Mouse (Mus musculus) liver, adult 2 months (tissue): ENCODE measurements at regions not wholly inside any gene's neighbourhood (a gene's known extent, or its start where the extent isn't known, plus 50 kb on each side); places are given as distances from the start of the nearest gene placed in this dataset.

Source experiments
- DNase-seq: peaks from one replicate; pipeline ENCODE4 v3.0.0-alpha.2; 2011; ENCODE audit warnings: low read depth, low spot score; ENCODE audit errors: extremely low read depth
- H3K27ac ChIP-seq: fragments of 200-500 bp; replicated peaks from 2 replicates; pipeline ENCODE4 v1.5.1; 2012; ENCODE audit warnings: low read depth, mild to moderate bottlenecking, control low read depth, inconsistent platforms, low read length; ENCODE audit not compliant: insufficient read depth
- H3K27me3 ChIP-seq: fragments of 200-500 bp; 2 replicates; pipeline ENCODE4 v1.6.1; 2012; ENCODE audit warnings: mild to moderate bottlenecking, moderate library complexity, low read length, inconsistent platforms; ENCODE audit not compliant: control insufficient read depth, insufficient read depth
- H3K36me3 ChIP-seq: fragments of 200-500 bp; 2 replicates; pipeline ENCODE4 v1.6.1; 2012; ENCODE audit warnings: low read length, inconsistent platforms; ENCODE audit not compliant: control insufficient read depth, insufficient read depth
- H3K4me1 ChIP-seq: fragments of 200-500 bp; 2 replicates; pipeline ENCODE4 v1.6.1; 2011; ENCODE audit warnings: low read length; ENCODE audit not compliant: control insufficient read depth, insufficient read depth
- H3K4me3 ChIP-seq: fragments of 200-500 bp; 2 replicates; pipeline ENCODE4 v1.5.1; 2011; ENCODE audit warnings: low read depth, mild to moderate bottlenecking, control low read depth, low read length, moderate library complexity; ENCODE audit not compliant: insufficient read depth
- H3K79me2 ChIP-seq: fragments of 200-500 bp; 2 replicates; pipeline ENCODE4 v1.6.1; 2012; ENCODE audit warnings: inconsistent platforms, mild to moderate bottlenecking, low read length, moderate library complexity; ENCODE audit not compliant: control insufficient read depth, insufficient read depth
- H3K9ac ChIP-seq: fragments of 200-500 bp; 2 replicates; pipeline ENCODE4 v1.6.1; 2012; ENCODE audit warnings: low read depth, mild to moderate bottlenecking, control low read depth, inconsistent platforms, low read length
- CTCF ChIP-seq: fragments of 200-500 bp; IDR thresholded peaks from 2 replicates; pipeline ENCODE4 v1.5.1; 2011; ENCODE audit warnings: low read depth, low read length, control low read depth
- POLR2A ChIP-seq: fragments of 200-500 bp; IDR thresholded peaks from 2 replicates; pipeline ENCODE4 v1.6.1; 2011; ENCODE audit warnings: low read length, control low read depth; ENCODE audit not compliant: insufficient read depth; ENCODE audit errors: extremely low read depth
- WGBS: fragments of 180-500 bp; shearing (Covaris S2); methylation state at CpG from one replicate; pipeline ENCODE4 v1.1.7; 2018; 5-methylcytosine and 5-hydroxymethylcytosine counted together

DNA sequence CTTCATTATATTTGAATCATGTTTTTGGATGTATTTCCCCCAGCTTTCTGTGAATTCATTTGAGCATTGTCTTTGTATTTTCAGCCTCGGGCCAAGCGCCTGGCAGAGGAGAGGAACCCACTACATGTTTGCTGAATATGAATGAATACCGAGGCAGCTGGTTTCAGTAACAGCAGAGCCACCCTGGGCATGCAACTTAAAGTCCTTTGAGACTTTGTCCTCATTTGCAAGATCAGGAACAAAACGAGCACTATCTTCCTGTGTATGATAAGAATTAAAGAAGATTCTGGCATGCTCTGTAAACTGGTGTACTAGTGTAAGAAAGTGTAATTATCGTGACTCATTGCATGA, 265.0 kb downstream of the Spry2 start:
- no peaks in the 10 kb centered on the region for H3K4me1 ChIP-seq
- H3K9ac ChIP-seq, result no peak overlapping the region
- TF ChIP-seq CTCF, result no peak
- no peak for TF ChIP-seq POLR2A
- H3K36me3 ChIP-seq, result no peaks in the 10 kb centered on the region
- no peak for DNase-seq
- H3K4me3 ChIP-seq, result no peak overlapping the region
- no peaks in the 10 kb centered on the region for H3K79me2 ChIP-seq
- H3K27me3 ChIP-seq, result no peaks in the 10 kb centered on the region
- 84% methylated on average over 5 of the region's 5 CpGs for WGBS
- no peak overlapping the region for H3K27ac ChIP-seq

DNA sequence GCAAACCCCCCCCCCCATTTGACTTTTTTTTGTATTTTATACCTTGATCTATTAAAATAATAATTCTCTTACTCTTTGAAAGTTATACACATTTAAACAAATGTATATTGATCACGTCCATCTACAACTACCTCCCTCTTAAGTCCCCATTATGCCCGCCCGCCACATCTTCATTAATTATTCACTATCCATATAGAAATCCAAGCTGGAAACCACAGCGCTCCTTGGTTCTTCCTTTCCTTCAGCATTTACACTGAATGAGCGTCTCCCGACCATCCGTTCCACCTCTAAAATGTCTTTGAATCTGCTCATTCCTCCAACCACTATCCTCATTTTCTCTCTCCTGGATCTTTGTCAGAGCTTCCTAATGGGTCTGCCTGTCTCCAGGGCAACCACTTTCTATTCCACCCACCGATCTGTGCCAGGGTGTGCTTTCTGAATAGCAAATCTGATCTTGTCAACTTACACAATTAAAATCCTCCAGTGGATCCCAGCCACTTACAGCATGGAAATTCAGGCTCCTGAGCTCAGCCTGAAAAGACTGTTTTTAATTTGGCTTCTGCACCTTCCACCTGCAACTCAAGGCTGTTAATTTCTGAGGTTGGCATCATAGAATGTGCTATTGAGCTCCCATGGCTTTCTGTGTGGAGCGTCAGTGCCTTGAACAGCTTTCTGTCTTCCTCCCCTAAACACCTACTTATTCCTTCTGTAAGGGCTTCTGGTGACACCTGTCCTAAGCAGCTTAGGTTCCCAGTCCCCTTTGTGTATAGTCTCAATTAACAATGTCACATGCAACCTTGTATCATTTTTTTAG, 265.5 kb downstream of the Spry2 start:
- Histone ChIP-seq H3K36me3 (no peaks in the 10 kb centered on the region), H3K27ac (no peak overlapping the region), H3K9ac (no peak overlapping the region), H3K27me3 (no peaks in the 10 kb centered on the region), H3K4me1 (no peaks in the 10 kb centered on the region), H3K4me3 (no peak overlapping the region), H3K79me2 (no peaks in the 10 kb centered on the region)
- 93% methylated on average over 9 of the region's 9 CpGs for WGBS
- TF ChIP-seq CTCF (no peak), POLR2A (no peak)
- DNase-seq, result no peak

DNA sequence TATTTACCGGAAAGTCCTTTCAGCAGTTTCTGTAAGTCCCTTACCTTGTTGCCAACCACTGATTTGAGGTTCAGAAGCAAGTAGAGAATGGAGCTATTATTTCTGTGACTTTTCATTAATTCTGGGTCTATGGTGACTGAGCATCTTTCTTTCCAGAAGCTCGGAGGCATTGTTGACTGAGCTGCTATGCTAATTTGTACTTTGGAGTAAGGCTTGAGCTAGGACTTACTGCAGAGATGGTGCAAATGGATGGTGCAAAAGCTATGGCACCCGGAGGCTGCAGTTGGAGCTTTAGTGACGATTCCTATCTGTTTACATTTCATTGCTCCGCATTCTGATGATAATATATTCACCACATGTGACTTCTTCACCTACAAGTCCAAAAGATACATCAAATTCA, 266.2 kb downstream of the Spry2 start:
- Histone ChIP-seq H3K27me3 (no peaks in the 10 kb centered on the region), H3K27ac (no peak overlapping the region), H3K4me1 (no peaks in the 10 kb centered on the region), H3K79me2 (no peaks in the 10 kb centered on the region), H3K9ac (no peak overlapping the region), H3K4me3 (no peak overlapping the region), H3K36me3 (no peaks in the 10 kb centered on the region)
- no peak for TF ChIP-seq CTCF
- TF ChIP-seq POLR2A, result no peak
- DNase-seq, result no peak
- 85% methylated on average over 5 of the region's 5 CpGs for WGBS

DNA sequence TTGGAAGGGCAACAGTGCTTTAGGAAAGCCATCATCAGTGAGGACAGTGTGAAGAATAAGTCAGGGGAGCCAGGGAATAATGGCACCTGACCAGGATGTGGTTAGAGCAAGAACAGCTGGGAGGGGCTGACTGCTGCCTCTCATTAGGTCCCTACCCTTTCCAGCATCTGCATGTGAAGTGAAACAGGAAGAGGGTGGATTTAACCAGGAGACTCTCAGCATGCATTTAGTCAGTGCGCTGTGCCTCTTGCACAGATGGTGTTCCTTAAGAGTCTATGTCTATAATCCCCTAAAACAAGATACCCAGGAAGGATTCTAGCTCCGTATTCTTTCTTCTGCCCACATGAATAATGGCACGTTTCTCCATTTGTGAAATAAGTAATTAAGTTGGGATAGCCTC, 267.9 kb downstream of the Spry2 start:
- no peak overlapping the region for H3K27ac ChIP-seq
- H3K79me2 ChIP-seq, result no peaks in the 10 kb centered on the region
- no peak overlapping the region for H3K9ac ChIP-seq
- H3K4me3 ChIP-seq, result no peak overlapping the region
- WGBS, result 89% methylated on average over 3 of the region's 3 CpGs
- H3K27me3 ChIP-seq, result no peaks in the 10 kb centered on the region
- H3K36me3 ChIP-seq, result no peaks in the 10 kb centered on the region
- DNase-seq, result no peak
- TF ChIP-seq POLR2A (no peak), CTCF (no peak)
- no peaks in the 10 kb centered on the region for H3K4me1 ChIP-seq

DNA sequence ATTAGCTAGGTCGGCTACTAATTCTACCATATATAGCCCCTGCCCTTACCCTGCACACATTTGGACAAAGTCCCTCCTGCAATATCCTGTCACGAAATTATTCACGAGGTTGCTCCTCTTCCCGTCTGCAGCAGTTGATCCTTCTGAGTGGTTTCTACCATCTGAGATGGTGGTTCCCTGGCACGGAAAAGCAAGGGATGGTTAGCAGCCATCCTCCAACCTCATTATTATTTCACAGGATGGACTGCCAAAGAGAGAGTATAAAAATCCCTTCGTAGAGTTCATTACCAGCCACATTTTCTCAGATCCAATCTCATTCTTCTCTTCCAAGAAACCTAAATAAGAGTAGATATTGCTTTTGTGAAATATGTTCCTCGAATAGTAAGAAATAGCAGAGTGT, 272.2 kb downstream of the Spry2 start:
- no peak for DNase-seq
- no peaks in the 10 kb centered on the region for H3K4me1 ChIP-seq
- H3K9ac ChIP-seq, result no peak overlapping the region
- no peak overlapping the region for H3K4me3 ChIP-seq
- no peaks in the 10 kb centered on the region for H3K79me2 ChIP-seq
- H3K27ac ChIP-seq, result no peak overlapping the region
- H3K27me3 ChIP-seq, result 0 out of 2 replicates have a peak, but pooled peaks cover 4% of the 10 kb centered on the region
- no peak for TF ChIP-seq POLR2A
- no peak for TF ChIP-seq CTCF
- H3K36me3 ChIP-seq, result no peaks in the 10 kb centered on the region
- 88% methylated on average over 7 of the region's 7 CpGs for WGBS

- no peaks in the 10 kb centered on the region for H3K79me2 ChIP-seq
- H3K27me3 ChIP-seq, result 0 out of 2 replicates have a peak, but pooled peaks cover 4% of the 10 kb centered on the region
- H3K27ac ChIP-seq, result no peak overlapping the region
- no peak for DNase-seq
- H3K9ac ChIP-seq, result no peak overlapping the region
- no peak overlapping the region for H3K4me3 ChIP-seq
- WGBS, result 92% methylated on average over 5 of the region's 5 CpGs
- H3K36me3 ChIP-seq, result no peaks in the 10 kb centered on the region
- no peaks in the 10 kb centered on the region for H3K4me1 ChIP-seq
- TF ChIP-seq POLR2A (no peak), CTCF (no peak)
Measured at GRCm38 (mm10) chr14:105622166-105622565, 274.5 kb downstream of the Spry2 start.
